In the genomic region with DNA sequence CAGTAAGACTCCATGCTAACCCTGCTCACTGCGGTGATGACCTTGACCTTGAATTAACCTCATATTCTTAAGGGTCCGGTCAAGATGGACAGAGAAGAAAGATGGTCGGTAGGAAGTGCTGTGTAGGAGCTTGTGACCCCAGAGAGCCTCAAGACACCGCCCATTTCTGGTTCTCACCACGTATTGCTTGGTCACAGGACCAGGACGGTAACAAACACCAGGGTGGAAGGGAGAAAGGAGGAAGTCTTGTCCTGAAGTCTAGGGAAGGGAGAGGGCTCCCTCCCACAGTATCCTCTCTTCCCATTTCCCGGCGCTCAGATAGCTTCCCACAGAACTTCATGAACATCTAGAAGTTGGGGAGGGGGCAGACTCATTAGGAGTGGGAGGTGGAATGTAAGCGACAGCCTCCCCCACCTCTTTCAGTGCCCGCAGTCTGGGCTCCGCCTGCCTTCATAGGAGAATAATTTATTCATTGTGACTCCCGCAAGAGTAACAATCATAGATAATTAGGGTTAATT, we compare ENCODE assay signal across 8 mouse cellular contexts. TPM values are rescaled to one million over a fixed set of nuclear protein-coding genes. Genes with fewer than 3 reads are reported as not detected.
A peak's percentile ranks its signal among the peaks of the same experiment; 100 is the strongest.
DNase-seq lines count a peak whose midpoint lies in the region; ATAC-seq and TF ChIP-seq lines count a peak whose summit lies in the region.

No protein-coding gene starts in this region.

- H3K36me3 ChIP-seq in embryonic facial prominence, embryonic 10.5 days (replicated peaks) = no peaks in the 10 kb centered on the region
- H3K36me3 ChIP-seq in intestine, embryonic 15.5 days = no peaks in the 10 kb centered on the region
- H3K36me3 ChIP-seq in neural tube, embryonic 14.5 days (ENCODE audit: control insufficient read depth, insufficient read depth, low read length) = no peaks in the 10 kb centered on the region

- H3K27me3 ChIP-seq in embryonic facial prominence, embryonic 10.5 days (replicated peaks; ENCODE audit: low read depth, poor library complexity, severe bottlenecking) = peaks cover 90% of the 10 kb centered on the region
- peaks cover 53% of the 10 kb centered on the region for H3K27me3 ChIP-seq in intestine, embryonic 15.5 days (replicated peaks)
- H3K27me3 ChIP-seq in neural tube, embryonic 14.5 days (ENCODE audit: control insufficient read depth, insufficient read depth, low read length) = 0 out of 2 replicates have a peak, but pooled peaks cover 7% of the 10 kb centered on the region

- peak overlapping the region; percentile 91 for H3K4me2 ChIP-seq in intestine, embryonic 15.5 days (replicated peaks)
- peak overlapping the region; percentile 66 for H3K4me2 ChIP-seq in neural tube, embryonic 14.5 days (ENCODE audit: low read depth, low read length)

- 8% methylated on average over 12 of the region's 12 CpGs for WGBS in embryonic facial prominence, embryonic 10.5 days
- WGBS in intestine, embryonic 15.5 days = 6% methylated on average over 12 of the region's 12 CpGs
- WGBS in neural tube, embryonic 14.5 days = 6% methylated on average over 12 of the region's 12 CpGs

- H3K9me3 ChIP-seq in embryonic facial prominence, embryonic 10.5 days = no peaks in the 10 kb centered on the region
- no peaks in the 10 kb centered on the region for H3K9me3 ChIP-seq in intestine, embryonic 15.5 days
- no peaks in the 10 kb centered on the region for H3K9me3 ChIP-seq in neural tube, embryonic 14.5 days (ENCODE audit: control insufficient read depth, low read length)

- no peak overlapping the region for H3K27ac ChIP-seq in layer of hippocampus, adult 2 months
- no peak overlapping the region for H3K27ac ChIP-seq in embryonic facial prominence, embryonic 10.5 days (replicated peaks)
- H3K27ac ChIP-seq in intestine, embryonic 15.5 days = no peak overlapping the region
- peak overlapping the region; percentile 69; the same call in 1 of the 2 replicates for H3K27ac ChIP-seq in neural tube, embryonic 14.5 days (ENCODE audit: low read depth, low read length)

- H3K4me3 ChIP-seq in layer of hippocampus, adult 2 months = peak overlapping the region; percentile 62
- H3K4me3 ChIP-seq in embryonic facial prominence, embryonic 10.5 days = peak overlapping the region; percentile 61
- H3K4me3 ChIP-seq in intestine, embryonic 15.5 days (replicated peaks) = peak overlapping the region; percentile 43
- H3K4me3 ChIP-seq in neural tube, embryonic 14.5 days (ENCODE audit: low read depth, low read length) = peak overlapping the region; percentile 44

- TF ChIP-seq CTCF in layer of hippocampus, adult 2 months (conservative IDR thresholded peaks at IDR 0.05) = no peak

- no peak for DNase-seq in layer of hippocampus, adult 2 months (ENCODE audit: low spot score in 2 of 2)
- no peak for DNase-seq in layer of hippocampus, postnatal 14 days (ENCODE audit: low spot score in 2 of 2)
- DNase-seq in embryonic facial prominence, embryonic 10.5 days (ENCODE audit: low spot score) = no peak
- no peak for DNase-seq in right cerebral cortex, adult 18-20 months
- no peak for DNase-seq in spleen, postnatal 14 days (ENCODE audit: low spot score in 2 of 2)
- DNase-seq in left cerebral cortex, postnatal 14 days (ENCODE audit: low spot score in 2 of 2) = no peak

- no peak for ATAC-seq in intestine, embryonic 15.5 days
- ATAC-seq in neural tube, embryonic 14.5 days (ENCODE audit: low read depth) = no peak

- H3K4me1 ChIP-seq in embryonic facial prominence, embryonic 10.5 days = peaks cover 31% of the 10 kb centered on the region
- peaks cover 16% of the 10 kb centered on the region for H3K4me1 ChIP-seq in intestine, embryonic 15.5 days (replicated peaks)
- peaks cover 2% of the 10 kb centered on the region; the same call in 1 of the 2 replicates for H3K4me1 ChIP-seq in neural tube, embryonic 14.5 days (ENCODE audit: control insufficient read depth, insufficient read depth, low read length)

- intact Hi-C loops in left cerebral cortex, postnatal 14 days (cut with DNase I) = no loop called here

- H3K9ac ChIP-seq in intestine, embryonic 15.5 days = no peak overlapping the region
- H3K9ac ChIP-seq in neural tube, embryonic 14.5 days (replicated peaks; ENCODE audit: low read depth, low read length) = peak overlapping the region; percentile 64; the same call in 1 of the 2 replicates

RNA-seq across cellular contexts. Expression of a gene that starts 1.6 kb away (rescaled TPM):
- total RNA-seq in layer of hippocampus, adult 2 months (2021) = 10 to 100 TPM; 50.2 to 50.8 TPM
- total RNA-seq in layer of hippocampus, postnatal 14 days (2021) = 10 to 100 TPM; 27.2 to 31.0 TPM
- 0.25 and 0.47 TPM in 2 replicates for polyA plus RNA-seq in embryonic facial prominence, embryonic 10.5 days (2016; fragmentation: Nextera tagmentation; extraction: Ambion mirVana)
- polyA plus RNA-seq in intestine, embryonic 15.5 days (2015; fragmentation: Nextera tagmentation; extraction: Ambion mirVana) = 0.16 and 0.29 TPM in 2 replicates
- 16.0 and 18.1 TPM in 2 replicates for polyA plus RNA-seq in neural tube, embryonic 14.5 days (2014; fragmentation: Nextera tagmentation; extraction: Ambion mirVana)
- total RNA-seq in left cerebral cortex, postnatal 14 days (2021) = 10 to 100 TPM; 27.7 to 28.0 TPM

RNA-seq across cellular contexts. Expression of a gene that starts 25.2 kb away (rescaled TPM):
- 100 to 1,000 TPM; 615 to 621 TPM for total RNA-seq in layer of hippocampus, adult 2 months (2021)
- 100 to 1,000 TPM; 532 to 602 TPM for total RNA-seq in layer of hippocampus, postnatal 14 days (2021)
- 1,206 and 1,219 TPM in 2 replicates for polyA plus RNA-seq in embryonic facial prominence, embryonic 10.5 days (2016; fragmentation: Nextera tagmentation; extraction: Ambion mirVana)
- 1,063 and 1,131 TPM in 2 replicates for polyA plus RNA-seq in intestine, embryonic 15.5 days (2015; fragmentation: Nextera tagmentation; extraction: Ambion mirVana)
- 656 and 678 TPM in 2 replicates for polyA plus RNA-seq in neural tube, embryonic 14.5 days (2014; fragmentation: Nextera tagmentation; extraction: Ambion mirVana)
- total RNA-seq in left cerebral cortex, postnatal 14 days (2021) = 100 to 1,000 TPM; 536 to 545 TPM

RNA-seq across cellular contexts. Expression of a gene that starts 28.8 kb away (rescaled TPM):
- total RNA-seq in layer of hippocampus, adult 2 months (2021) = 100 to 1,000 TPM; 139 to 142 TPM
- 100 to 1,000 TPM; 128 to 131 TPM for total RNA-seq in layer of hippocampus, postnatal 14 days (2021)
- 5.3 and 5.7 TPM in 2 replicates for polyA plus RNA-seq in embryonic facial prominence, embryonic 10.5 days (2016; fragmentation: Nextera tagmentation; extraction: Ambion mirVana)
- 6.5 and 7.5 TPM in 2 replicates for polyA plus RNA-seq in intestine, embryonic 15.5 days (2015; fragmentation: Nextera tagmentation; extraction: Ambion mirVana)
- 32.4 and 37.1 TPM in 2 replicates for polyA plus RNA-seq in neural tube, embryonic 14.5 days (2014; fragmentation: Nextera tagmentation; extraction: Ambion mirVana)
- 100 to 1,000 TPM; 150 TPM for total RNA-seq in left cerebral cortex, postnatal 14 days (2021)

RNA-seq across cellular contexts. Expression of a gene that starts 55.7 kb away (rescaled TPM):
- 1 to 10 TPM; 1.4 to 1.7 TPM for total RNA-seq in layer of hippocampus, adult 2 months (2021)
- 1 to 10 TPM; 1.5 to 1.6 TPM for total RNA-seq in layer of hippocampus, postnatal 14 days (2021)
- 15.6 and 19.2 TPM in 2 replicates for polyA plus RNA-seq in embryonic facial prominence, embryonic 10.5 days (2016; fragmentation: Nextera tagmentation; extraction: Ambion mirVana)
- 7.6 and 11.8 TPM in 2 replicates for polyA plus RNA-seq in intestine, embryonic 15.5 days (2015; fragmentation: Nextera tagmentation; extraction: Ambion mirVana)
- 6.1 and 11.0 TPM in 2 replicates for polyA plus RNA-seq in neural tube, embryonic 14.5 days (2014; fragmentation: Nextera tagmentation; extraction: Ambion mirVana)
- 1 to 10 TPM; 2.2 to 2.3 TPM for total RNA-seq in left cerebral cortex, postnatal 14 days (2021)
